Mouse (Mus musculus) spleen, adult 2 months (tissue): Measurements from ENCODE around the gene Sema6d.

Experiments
- CTCF ChIP-seq: fragments of 200-500 bp; IDR thresholded peaks from 2 replicates; pipeline ENCODE4 v1.5.1; 2011; ENCODE audit warnings: mild to moderate bottlenecking, inconsistent platforms; ENCODE audit not compliant: insufficient read depth, insufficient read length, insufficient replicate concordance; ENCODE audit errors: extremely low read depth
- POLR2A ChIP-seq: fragments of 200-500 bp; IDR thresholded peaks from 2 replicates; pipeline ENCODE4 v1.6.1; 2011; ENCODE audit warnings: low read depth, low read length, inconsistent platforms

DNA sequence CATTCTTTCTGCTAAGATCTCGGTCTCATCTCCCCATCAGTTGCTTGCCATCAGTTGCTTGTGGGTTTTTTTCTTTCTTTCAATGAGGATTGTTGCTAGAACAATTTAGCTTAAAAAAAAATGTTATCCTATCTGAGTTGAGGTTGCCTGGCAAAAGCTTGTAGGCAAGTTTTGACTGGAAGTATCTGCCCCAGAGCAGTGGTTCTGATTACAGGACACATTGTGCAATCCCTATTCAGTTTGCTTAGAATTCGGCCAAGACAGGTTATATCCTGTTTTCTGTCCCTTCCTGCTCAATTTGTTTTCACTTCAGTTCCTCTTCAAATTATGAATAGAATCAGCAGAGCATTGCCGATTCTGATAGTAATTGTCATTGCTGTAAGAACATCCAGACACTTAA is 552.4 kb downstream of the Sema6d start:
- TF ChIP-seq CTCF (no peak), POLR2A (no peak)
